Mouse (Mus musculus): Measurements from ENCODE around the gene Tas2r107.
"Not testable (repeated sequence)": the region's sequence is repeated elsewhere in the genome, so short reads cannot be mapped to it uniquely, and the experiment has no call there.

The Tas2r107 gene

DNA sequence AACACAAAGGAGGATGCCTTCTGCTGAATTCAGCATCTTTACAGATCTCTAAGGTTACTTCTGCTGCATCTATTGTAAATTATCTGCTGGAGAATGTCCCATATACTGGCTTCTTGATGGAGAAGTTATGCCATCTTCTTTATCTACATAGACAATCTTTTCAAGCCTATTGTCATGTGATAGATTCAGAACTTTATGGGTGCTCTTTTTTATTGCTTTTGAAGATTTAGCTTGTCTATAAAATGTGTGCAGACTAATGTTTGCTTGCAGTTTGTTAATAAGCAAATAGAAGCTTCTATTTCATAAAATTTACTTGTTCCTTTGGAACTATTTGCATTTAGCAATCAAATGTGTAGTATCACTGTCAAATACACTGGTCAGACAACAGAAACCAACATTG lies at the start of gene Tas2r107:
Tas2r107 (minus strand) TSS at position 101 of the 400 bp plus-strand sequence.
- DNase-seq: no peak

DNA sequence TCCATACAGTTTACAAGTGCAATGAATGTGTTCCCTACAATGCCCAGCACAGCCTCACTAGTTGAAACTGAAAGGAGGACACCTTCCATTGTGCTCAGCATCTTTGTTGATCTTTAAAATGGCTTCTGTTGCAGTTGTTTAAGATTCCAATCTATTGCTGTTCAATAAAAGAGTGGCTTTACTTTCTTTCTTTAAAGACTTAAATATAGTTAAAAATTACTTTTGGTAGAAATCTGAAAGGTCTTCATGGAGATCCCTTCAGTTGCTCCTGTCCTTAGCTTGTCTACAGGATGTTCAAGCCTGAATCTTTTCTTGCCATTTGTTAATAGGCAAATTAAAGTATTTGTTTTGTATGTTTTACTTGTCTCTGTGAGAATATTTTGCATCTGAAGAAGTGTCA lies 30.0 kb upstream of the Tas2r107 start, which contains the start of gene Tas2r114:
Tas2r114 (minus strand) TSS at position 101 of the 400 bp plus-strand sequence.
- no peak for DNase-seq

DNA sequence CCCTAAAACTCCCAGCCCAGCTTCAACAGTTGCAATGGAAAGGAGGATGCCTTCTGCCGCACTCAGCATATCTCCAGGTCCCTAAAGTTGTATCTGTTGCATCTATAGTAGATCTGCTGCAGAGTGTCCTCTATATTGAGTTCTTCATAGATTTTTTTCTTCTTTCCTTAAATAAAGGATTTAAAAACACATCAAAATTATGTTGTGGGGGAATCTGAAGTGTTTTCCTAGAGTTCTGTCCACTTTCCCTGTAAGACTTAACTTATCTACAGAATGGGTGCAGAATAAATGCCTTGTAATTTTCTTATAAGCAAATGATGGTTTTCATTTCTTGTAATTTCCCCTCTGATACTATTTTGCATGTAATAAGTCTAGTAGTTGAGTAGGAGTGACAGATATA lies 27.4 kb upstream of the Tas2r107 start, which contains the start of gene Tas2r105:
Tas2r105 (minus strand) TSS at position 101 of the 400 bp plus-strand sequence.
- DNase-seq: no peak

GRCm38 (mm10) chr6:131685644-131686043 lies 25.7 kb upstream of the Tas2r107 start, which contains the start of gene Tas2r104:
TSS of gene Tas2r104 (minus strand) at chr6:131685744.
- DNase-seq: no peak

- no peak for DNase-seq
Measured at GRCm38 (mm10) chr6:131678786-131679185, 18.8 kb upstream of the Tas2r107 start, which contains the start of gene Tas2r106. TSS of gene Tas2r106 (minus strand) at chr6:131678886.

GRCm38 (mm10) chr6:131630812-131631211 lies 29.1 kb downstream of the Tas2r107 start, which contains the start of gene Tas2r130:
TSS of gene Tas2r130 (minus strand) at chr6:131630912.
- no peak for DNase-seq

- DNase-seq: not testable (repeated sequence)
Measured at GRCm38 (mm10) chr6:131609956-131610355, 50.0 kb downstream of the Tas2r107 start.

Data from right cerebral cortex, postnatal 4 days (tissue).